Mouse (Mus musculus) kidney, embryonic 16.5 days (tissue): Measurements from ENCODE around the gene Ccdc181. TPM values are rescaled to one million over a fixed set of nuclear protein-coding genes. Genes with fewer than 3 reads are reported as not detected.
"Not testable (repeated sequence)": the region's sequence is repeated elsewhere in the genome, so short reads cannot be mapped to it uniquely, and the experiment has no call there.

Source experiments
- ATAC-seq: fragments of 200-750 bp; cut with Nextera tagmentation; 2 replicates; pipeline ENCODE4 v1.8.0; 2017; ENCODE audit warnings: moderate TSS enrichment; ENCODE audit not compliant: low FRiP score, low TSS enrichment
- H3K27ac ChIP-seq: fragments of 300-500 bp; sonication (generic); 2 replicates; pipeline ENCODE4 v1.5.1; 2014; ENCODE audit warnings: low read length
- H3K27me3 ChIP-seq: fragments of 300-500 bp; sonication (generic); 2 replicates; pipeline ENCODE4 v1.6.1; 2014; ENCODE audit warnings: low read length, control low read depth, mixed read lengths; ENCODE audit not compliant: insufficient read depth
- H3K36me3 ChIP-seq: fragments of 300-500 bp; sonication (generic); 2 replicates; pipeline ENCODE4 v1.6.1; 2014; ENCODE audit warnings: low read length, control low read depth, mixed read lengths; ENCODE audit not compliant: insufficient read depth
- H3K4me1 ChIP-seq: fragments of 300-500 bp; sonication (generic); 2 replicates; pipeline ENCODE4 v1.6.1; 2014; ENCODE audit warnings: low read length, control low read depth, mixed read lengths; ENCODE audit not compliant: insufficient read depth
- H3K4me2 ChIP-seq: fragments of 300-500 bp; sonication (generic); replicated peaks from 2 replicates; pipeline ENCODE4 v1.6.1; 2014; ENCODE audit warnings: low read depth, low read length
- H3K4me3 ChIP-seq: fragments of 300-500 bp; sonication (generic); 2 replicates; pipeline ENCODE4 v1.5.1; 2014; ENCODE audit warnings: mild to moderate bottlenecking, low read length
- H3K9ac ChIP-seq: fragments of 300-500 bp; sonication (generic); replicated peaks from 2 replicates; pipeline ENCODE4 v1.6.1; 2014; ENCODE audit warnings: low read length
- H3K9me3 ChIP-seq: fragments of 300-500 bp; sonication (generic); 2 replicates; pipeline ENCODE4 v1.6.1; 2016; ENCODE audit warnings: low read length, control low read depth
- WGBS: fragments of 180-500 bp; shearing (Covaris S2); extraction: QIAGEN DNeasy Blood & Tissue Kit; methylation state at CpG from one replicate; pipeline ENCODE4 v1.1.7; 2014; 5-methylcytosine and 5-hydroxymethylcytosine counted together
- polyA plus RNA-seq: library from polyadenylated mRNA; unstranded; fragments of >200 nt; fragmentation: Nextera tagmentation; extraction: Ambion mirVana; gene quantifications from 2 replicates; pipeline ENCODE4 v1.2.1, GENCODE M21; 2015

Ccdc181 gene
- 13.9 and 14.3 TPM in 2 replicates for polyA plus RNA-seq

GRCm38 (mm10) chr1:164275455-164275954 is at the start of gene Ccdc181:
Gene Ccdc181, plus strand, starts transcription at chr1:164275585.
- H3K27ac ChIP-seq = no peak within 1 kb of the TSS
- no peaks in the 10 kb centered on the region for H3K27me3 ChIP-seq
- H3K9me3 ChIP-seq = no peaks in the 10 kb centered on the region
- H3K9ac ChIP-seq = peak within 1 kb of the TSS; percentile 70
- peak within 1 kb of the TSS; percentile 68 for H3K4me3 ChIP-seq
- WGBS = under 1% methylated on average over 31 of the region's 31 CpGs
- H3K4me2 ChIP-seq = peak within 1 kb of the TSS; percentile 85
- peaks cover 3% of the 10 kb centered on the region; the same call in 1 of the 2 replicates for H3K4me1 ChIP-seq
- ATAC-seq = peak; percentile 99
- H3K36me3 ChIP-seq = no peaks in the 10 kb centered on the region

DNA sequence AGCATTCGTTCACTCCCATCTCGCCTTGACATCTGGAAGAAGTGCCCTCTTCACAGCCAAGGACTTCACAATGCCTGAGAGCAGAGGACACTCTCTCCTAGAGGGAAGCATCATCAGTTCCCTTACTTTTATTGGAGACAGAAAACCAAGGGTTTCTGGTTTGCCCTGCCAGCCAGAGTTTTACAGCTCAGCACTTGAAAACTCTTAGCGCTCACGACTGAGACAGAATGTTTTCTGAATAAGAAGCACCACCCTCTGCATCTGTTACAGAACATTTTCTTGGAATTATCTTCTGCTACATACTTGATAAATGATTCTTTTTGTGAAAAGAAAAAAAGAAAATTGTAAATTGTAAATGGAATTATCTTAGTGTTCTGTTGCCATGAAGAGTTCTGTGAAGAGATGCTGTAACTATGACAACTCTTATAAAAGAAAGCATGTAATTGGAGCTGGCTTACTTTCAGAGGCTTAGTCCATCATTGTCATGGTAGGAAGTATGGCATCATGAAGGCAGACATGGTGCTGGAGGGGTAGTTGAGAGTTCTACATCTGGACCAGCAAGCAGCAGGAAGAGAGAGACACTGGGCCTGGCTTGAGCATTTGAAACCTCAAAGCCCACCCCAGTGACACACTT is 43.3 kb upstream of the Ccdc181 start:
- WGBS = 86% methylated on average over 2 of the region's 4 CpGs
- H3K9ac ChIP-seq, H3K4me2 ChIP-seq, H3K4me1 ChIP-seq, H3K27me3 ChIP-seq, H3K36me3 ChIP-seq, ATAC-seq, H3K4me3 ChIP-seq, H3K27ac ChIP-seq, H3K9me3 ChIP-seq: not testable (repeated sequence)

DNA sequence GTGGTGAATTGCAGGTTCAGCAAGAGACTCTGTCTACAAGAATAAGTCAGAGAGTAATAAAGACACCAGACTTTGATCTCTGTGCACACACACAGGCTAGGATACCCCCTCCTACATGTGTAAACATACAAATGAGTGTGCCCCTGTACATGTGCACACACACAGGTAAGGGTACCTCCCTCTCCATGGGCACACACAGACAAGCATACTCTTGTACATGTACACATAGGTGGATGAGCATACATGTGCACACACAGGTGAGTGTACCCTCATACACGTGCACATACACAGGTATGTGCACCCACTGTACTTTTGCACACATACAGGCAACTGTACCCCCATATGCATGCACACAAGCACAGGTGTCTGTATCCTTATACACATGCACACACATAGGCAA is 41.9 kb upstream of the Ccdc181 start:
- ATAC-seq = no peak
- Histone ChIP-seq H3K36me3 (no peaks in the 10 kb centered on the region), H3K27me3 (no peaks in the 10 kb centered on the region), H3K4me1 (peaks cover 4% of the 10 kb centered on the region; the same call in 1 of the 2 replicates), H3K9ac (no peak overlapping the region), H3K4me2 (no peak overlapping the region), H3K9me3 (no peaks in the 10 kb centered on the region), H3K4me3 (no peak overlapping the region), H3K27ac (no peak overlapping the region)
- WGBS = 83% methylated on average over 1 of the region's 1 CpGs

GRCm38 (mm10) chr1:164235078-164235477 is 40.3 kb upstream of the Ccdc181 start:
- H3K4me2 ChIP-seq = no peak overlapping the region
- H3K4me1 ChIP-seq = peaks cover 4% of the 10 kb centered on the region; the same call in 1 of the 2 replicates
- ATAC-seq = 0 out of 2 replicates have a peak, but pooled peaks have one; percentile 2
- H3K4me3 ChIP-seq = no peak overlapping the region
- peak overlapping the region; percentile 36; the same call in 1 of the 2 replicates for H3K27ac ChIP-seq
- H3K27me3 ChIP-seq = no peaks in the 10 kb centered on the region
- H3K9me3 ChIP-seq = no peaks in the 10 kb centered on the region
- no peak overlapping the region for H3K9ac ChIP-seq
- WGBS = 57% methylated on average over 7 of the region's 7 CpGs
- H3K36me3 ChIP-seq = no peaks in the 10 kb centered on the region

DNA sequence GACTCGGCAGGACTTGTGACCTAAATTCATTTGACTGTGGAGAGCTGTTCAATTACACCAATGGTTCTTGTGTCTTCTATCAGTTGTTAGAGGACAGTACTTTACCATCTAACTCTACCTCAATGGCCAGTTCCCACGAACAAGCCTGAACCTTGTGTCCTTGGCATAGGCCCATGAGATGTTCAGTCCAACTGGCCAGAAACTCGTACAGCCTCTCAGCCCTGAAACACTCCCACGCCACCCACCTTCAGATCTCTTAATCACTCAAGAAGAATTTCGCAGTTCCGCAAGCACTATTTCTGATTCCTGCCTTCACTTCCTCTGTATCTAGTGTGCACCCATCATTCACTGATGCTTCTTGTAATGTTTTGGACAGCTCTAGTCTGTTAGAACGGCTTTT is 39.3 kb upstream of the Ccdc181 start:
- Histone ChIP-seq H3K27me3 (no peaks in the 10 kb centered on the region), H3K9ac (no peak overlapping the region), H3K4me1 (peaks cover 4% of the 10 kb centered on the region; the same call in 1 of the 2 replicates), H3K27ac (no peak overlapping the region), H3K4me2 (no peak overlapping the region), H3K36me3 (no peaks in the 10 kb centered on the region), H3K9me3 (no peaks in the 10 kb centered on the region), H3K4me3 (no peak overlapping the region)
- ATAC-seq = no peak
- 46% methylated on average over 7 of the region's 7 CpGs for WGBS

DNA sequence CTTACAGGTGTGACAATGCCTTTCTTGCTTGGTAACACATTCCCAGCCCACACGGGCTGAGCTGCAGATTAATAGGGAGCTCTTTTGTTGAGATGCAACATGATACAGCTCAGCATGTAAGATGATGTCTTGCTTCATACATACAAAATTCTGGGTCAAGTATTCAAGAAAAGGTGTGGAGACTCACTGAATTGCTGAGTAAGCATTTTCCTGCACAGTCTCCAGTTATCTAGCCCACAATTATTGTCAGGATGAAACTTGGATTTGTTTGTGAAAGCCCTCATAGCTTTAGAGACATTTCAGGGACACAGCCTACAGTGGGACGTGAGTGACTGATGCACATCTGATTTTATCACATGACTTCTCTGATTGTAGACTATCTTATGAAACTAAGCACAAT is 33.9 kb upstream of the Ccdc181 start:
- Histone ChIP-seq H3K27ac (no peak overlapping the region), H3K27me3 (no peaks in the 10 kb centered on the region), H3K9ac (no peak overlapping the region), H3K36me3 (no peaks in the 10 kb centered on the region), H3K9me3 (no peaks in the 10 kb centered on the region), H3K4me1 (no peaks in the 10 kb centered on the region), H3K4me2 (no peak overlapping the region), H3K4me3 (no peak overlapping the region)
- 75% methylated on average over 2 of the region's 2 CpGs for WGBS
- ATAC-seq = no peak

- Histone ChIP-seq H3K4me2 (no peak overlapping the region), H3K36me3 (no peaks in the 10 kb centered on the region), H3K4me3 (no peak overlapping the region), H3K4me1 (peaks cover 3% of the 10 kb centered on the region), H3K27me3 (no peaks in the 10 kb centered on the region), H3K9ac (no peak overlapping the region), H3K9me3 (no peaks in the 10 kb centered on the region), H3K27ac (no peak overlapping the region)
- ATAC-seq = no peak
- 72% methylated on average over 8 of the region's 8 CpGs for WGBS
Observed at GRCm38 (mm10) chr1:164242809-164243208, 32.6 kb upstream of the Ccdc181 start.

- H3K4me1 ChIP-seq = peaks cover 23% of the 10 kb centered on the region
- ATAC-seq = no peak
- peak overlapping the region; percentile 61 for H3K9ac ChIP-seq
- no peaks in the 10 kb centered on the region for H3K27me3 ChIP-seq
- peak overlapping the region; percentile 14; the same call in 1 of the 2 replicates for H3K27ac ChIP-seq
- no peak overlapping the region for H3K4me3 ChIP-seq
- H3K9me3 ChIP-seq = no peaks in the 10 kb centered on the region
- peak overlapping the region; percentile 77 for H3K4me2 ChIP-seq
- no peaks in the 10 kb centered on the region for H3K36me3 ChIP-seq
- WGBS = 51% methylated on average over 8 of the region's 8 CpGs
Observed at GRCm38 (mm10) chr1:164247442-164247841, 27.9 kb upstream of the Ccdc181 start.

- H3K4me3 ChIP-seq = peak overlapping the region; percentile 83
- peaks cover 23% of the 10 kb centered on the region for H3K4me1 ChIP-seq
- no peaks in the 10 kb centered on the region for H3K36me3 ChIP-seq
- no peak for ATAC-seq
- H3K9me3 ChIP-seq = no peaks in the 10 kb centered on the region
- no peaks in the 10 kb centered on the region for H3K27me3 ChIP-seq
- H3K9ac ChIP-seq = peak overlapping the region; percentile 61
- H3K27ac ChIP-seq = no peak overlapping the region
- H3K4me2 ChIP-seq = peak overlapping the region; percentile 77
- 12% methylated on average over 10 of the region's 10 CpGs for WGBS
Observed at GRCm38 (mm10) chr1:164247971-164248370, 27.4 kb upstream of the Ccdc181 start.
